Mouse (Mus musculus) liver, embryonic 14.5 days (tissue): ENCODE measurements around the gene Gmds. TPM values are rescaled to one million over a fixed set of nuclear protein-coding genes. Genes with fewer than 3 reads are reported as not detected.

Experiments used
- ATAC-seq: fragments of 200-750 bp; cut with Nextera tagmentation; 2 replicates; pipeline ENCODE4 v1.8.0; 2017; ENCODE audit warnings: moderate number of reproducible peaks, mild to moderate bottlenecking, moderate library complexity; ENCODE audit not compliant: insufficient read depth
- DNase-seq, 3 experiments: peaks; one replicate each; pipeline ENCODE4 v3.0.0-alpha.2; 2012 to 2013; ENCODE audit warnings: low read depth in 3 of 3, low spot score in 3 of 3
- H3K27ac ChIP-seq: fragments of 300-500 bp; sonication (generic); 2 replicates; pipeline ENCODE4 v1.5.1; 2014; ENCODE audit warnings: moderate library complexity, mild to moderate bottlenecking, control low read depth, inconsistent platforms
- H3K27me3 ChIP-seq: fragments of 300-500 bp; sonication (generic); 2 replicates; pipeline ENCODE4 v1.6.1; 2014; ENCODE audit warnings: mild to moderate bottlenecking, low read length, moderate library complexity; ENCODE audit not compliant: control insufficient read depth, insufficient read depth
- H3K36me3 ChIP-seq: fragments of 300-500 bp; sonication (generic); replicated peaks from 2 replicates; pipeline ENCODE4 v1.6.1; 2014; ENCODE audit warnings: low read depth; ENCODE audit not compliant: control insufficient read depth, insufficient read depth
- H3K4me1 ChIP-seq, 2 experiments: fragments of 200-500 bp in 1 of 2; fragments of 300-500 bp in 1 of 2; sonication (generic) in 1 of 2; replicated peaks; 2 replicates each; pipeline ENCODE4 v1.6.1; 2012 to 2014; ENCODE audit warnings: antibody characterized with exemption in 1 of 2, inconsistent platforms in 1 of 2, low read length in 1 of 2; ENCODE audit not compliant: control insufficient read depth in 2 of 2, insufficient read depth in 2 of 2
- H3K4me2 ChIP-seq: fragments of 300-500 bp; sonication (generic); 2 replicates; pipeline ENCODE4 v1.6.1; 2014; ENCODE audit warnings: low read depth, mild to moderate bottlenecking, control low read depth, moderate library complexity
- H3K4me3 ChIP-seq, 2 experiments: fragments of 200-500 bp in 1 of 2; fragments of 300-500 bp in 1 of 2; sonication (generic) in 1 of 2; 2 replicates each; pipeline ENCODE4 v1.5.1; 2012 to 2014; ENCODE audit warnings: low read depth in 2 of 2, low read length in 2 of 2, mild to moderate bottlenecking in 2 of 2, control low read depth in 1 of 2, inconsistent platforms in 1 of 2, moderate library complexity in 1 of 2; ENCODE audit not compliant: insufficient read depth in 1 of 2
- H3K9ac ChIP-seq: fragments of 300-500 bp; sonication (generic); replicated peaks from 2 replicates; pipeline ENCODE4 v1.6.1; 2014; ENCODE audit warnings: mild to moderate bottlenecking, control low read depth, moderate library complexity
- H3K9me3 ChIP-seq: fragments of 300-500 bp; sonication (generic); 2 replicates; pipeline ENCODE4 v1.6.1; 2016; ENCODE audit warnings: low read length, mixed read lengths; ENCODE audit not compliant: control insufficient read depth
- CTCF ChIP-seq: IDR thresholded peaks from 2 replicates; pipeline ENCODE4 v1.5.1; 2016; ENCODE audit warnings: antibody characterized with exemption, low read depth, control low read depth
- EP300 ChIP-seq: IDR thresholded peaks from 2 replicates; pipeline ENCODE4 v1.6.1; 2016; ENCODE audit warnings: antibody characterized with exemption, low read depth
- WGBS: fragments of 180-500 bp; shearing (Covaris S2); extraction: QIAGEN DNeasy Blood & Tissue Kit; methylation state at CpG from one replicate; pipeline ENCODE4 v1.1.7; 2014; ENCODE audit not compliant: insufficient replicate concordance; 5-methylcytosine and 5-hydroxymethylcytosine counted together
- polyA plus RNA-seq, 2 experiments: library from polyadenylated mRNA; depleted of rRNA in 1 of 2; stranded (reverse) in 1 of 2; unstranded in 1 of 2; fragments of >200 nt; fragmentation: Nextera tagmentation in 1 of 2; extraction: Ambion mirVana in 1 of 2; gene quantifications; 2 replicates each; pipeline versions ENCODE4 v1.2.1 to v1.2.3; 2012 to 2014

Gene Gmds
- polyA plus RNA-seq, 2 experiments = 3.7 to 7.4 TPM

DNA sequence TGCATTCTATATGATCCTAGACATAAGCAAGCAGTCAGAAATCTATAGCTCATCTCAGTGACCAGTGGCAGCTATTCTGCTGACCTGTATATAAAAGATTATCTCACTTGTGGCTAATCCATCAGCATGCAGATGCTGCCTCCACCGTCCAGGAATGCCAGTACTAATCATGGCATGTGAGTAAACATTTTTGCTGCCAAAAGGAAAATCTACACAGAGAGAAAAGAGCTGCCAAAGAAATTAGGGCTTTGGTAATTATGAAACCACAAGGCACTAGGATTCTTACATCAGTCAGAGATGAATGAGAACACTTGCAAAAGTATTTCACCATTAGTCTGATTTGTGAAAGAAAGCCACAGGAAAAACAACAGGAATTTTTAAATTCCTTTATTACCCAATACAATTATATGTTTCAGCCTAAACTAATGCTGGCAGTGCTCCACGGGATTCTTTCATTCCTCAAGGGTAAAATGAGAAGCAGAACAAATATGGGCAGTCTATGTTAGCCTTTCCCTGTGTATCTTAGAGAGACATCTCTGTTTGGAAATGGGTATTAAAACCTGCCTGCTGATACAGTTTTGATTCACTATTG lies 71.3 kb downstream of the Gmds start:
- no peak for DNase-seq
- 36% methylated on average over 2 of the region's 2 CpGs for WGBS

DNA sequence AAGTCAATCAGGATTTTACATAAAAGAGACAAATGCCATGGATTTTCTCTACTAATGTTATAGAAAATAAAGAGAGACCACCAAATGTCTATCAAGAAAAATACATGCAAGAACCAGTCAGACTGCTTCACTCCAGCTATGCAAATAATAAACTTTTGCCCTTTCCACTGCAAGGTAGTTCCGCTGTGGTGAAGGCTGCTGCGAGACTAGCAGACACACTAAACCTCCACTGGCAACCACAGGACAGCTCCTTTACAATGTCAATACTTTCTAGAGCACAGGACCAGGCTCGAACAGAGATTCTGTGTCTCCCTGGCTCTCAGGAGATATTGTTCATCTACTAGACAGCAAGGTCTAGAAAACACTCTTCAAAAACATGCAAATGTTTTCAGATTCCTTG lies 71.8 kb downstream of the Gmds start:
- 53% methylated on average over 3 of the region's 3 CpGs for WGBS
- Histone ChIP-seq H3K27ac (no peak overlapping the region), H3K36me3 (no peaks in the 10 kb centered on the region), H3K27me3 (no peaks in the 10 kb centered on the region), H3K9ac (no peak overlapping the region), H3K4me3 (no peak overlapping the region), H3K4me2 (no peak overlapping the region), H3K9me3 (no peaks in the 10 kb centered on the region), H3K4me1 (no peaks in the 10 kb centered on the region)
- DNase-seq (no peak), ATAC-seq (no peak)
- no peak for TF ChIP-seq CTCF

More for the DNA sequence above, 71.3 kb downstream of the Gmds start:
- Histone ChIP-seq H3K4me3 (no peak overlapping the region), H3K4me2 (no peak overlapping the region), H3K27me3 (no peaks in the 10 kb centered on the region), H3K9ac (no peak overlapping the region), H3K4me1 (no peaks in the 10 kb centered on the region), H3K9me3 (no peaks in the 10 kb centered on the region), H3K27ac (no peak overlapping the region), H3K36me3 (no peaks in the 10 kb centered on the region)
- TF ChIP-seq CTCF = no peak
- no peak for TF ChIP-seq EP300
- no peak for ATAC-seq

DNA sequence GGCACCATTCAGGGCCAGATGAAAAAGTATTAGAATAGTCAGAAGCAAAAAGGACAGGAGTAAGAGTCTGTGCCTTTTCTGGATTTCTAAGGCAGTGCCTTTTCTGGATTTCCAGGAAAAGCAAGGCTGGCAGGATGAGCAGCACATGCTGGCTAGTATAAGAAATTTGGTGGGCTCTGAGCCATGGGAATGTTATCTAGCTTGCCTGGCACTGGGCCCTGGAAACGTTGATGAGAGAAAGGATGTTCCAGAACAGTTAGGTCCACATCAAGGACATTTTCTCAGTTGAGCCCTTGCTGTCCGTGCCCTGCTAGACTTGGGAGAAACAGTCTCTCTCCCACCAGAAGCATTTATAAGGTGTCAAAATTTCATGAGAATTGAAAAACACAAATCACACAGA lies 82.4 kb downstream of the Gmds start:
- ATAC-seq = no peak
- Histone ChIP-seq H3K36me3 (no peaks in the 10 kb centered on the region), H3K27ac (no peak overlapping the region), H3K4me3 (no peak overlapping the region), H3K9me3 (no peaks in the 10 kb centered on the region), H3K4me2 (no peak overlapping the region), H3K4me1 (no peaks in the 10 kb centered on the region; a peak in 1 of 4 replicates), H3K27me3 (no peaks in the 10 kb centered on the region), H3K9ac (no peak overlapping the region)
- no peak for TF ChIP-seq EP300
- no peak for TF ChIP-seq CTCF
- DNase-seq = no peak
- WGBS = 47% methylated on average over 2 of the region's 2 CpGs

DNA sequence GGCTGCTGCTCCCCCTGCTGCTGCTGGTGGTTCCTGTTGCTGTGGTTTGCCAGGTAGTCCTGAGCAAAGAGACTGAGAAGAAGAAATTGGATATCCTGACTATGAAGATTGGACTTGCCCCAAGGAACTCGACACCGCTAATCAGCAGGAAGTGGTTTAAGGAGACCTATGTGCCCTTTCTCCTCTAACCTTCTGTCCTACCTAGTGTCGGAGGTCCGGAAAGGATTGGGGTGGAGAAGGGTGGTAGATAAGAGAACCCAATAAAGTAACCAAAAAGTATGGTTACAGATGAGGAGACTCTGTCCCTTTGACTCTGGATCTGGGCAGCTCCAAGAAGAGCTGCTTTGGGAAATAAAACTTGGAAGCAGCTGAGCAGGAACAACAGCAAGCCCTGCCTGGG lies 86.3 kb downstream of the Gmds start:
- no peak overlapping the region for H3K4me3 ChIP-seq
- H3K4me1 ChIP-seq = no peaks in the 10 kb centered on the region; a peak in 1 of 4 replicates
- H3K36me3 ChIP-seq = no peaks in the 10 kb centered on the region
- no peaks in the 10 kb centered on the region for H3K9me3 ChIP-seq
- H3K4me2 ChIP-seq = no peak overlapping the region
- H3K27ac ChIP-seq = no peak overlapping the region
- H3K9ac ChIP-seq = no peak overlapping the region
- ATAC-seq (no peak), DNase-seq (no peak)
- TF ChIP-seq EP300 (no peak), CTCF (no peak)
- 25% methylated on average over 4 of the region's 4 CpGs for WGBS
- no peaks in the 10 kb centered on the region for H3K27me3 ChIP-seq

DNA sequence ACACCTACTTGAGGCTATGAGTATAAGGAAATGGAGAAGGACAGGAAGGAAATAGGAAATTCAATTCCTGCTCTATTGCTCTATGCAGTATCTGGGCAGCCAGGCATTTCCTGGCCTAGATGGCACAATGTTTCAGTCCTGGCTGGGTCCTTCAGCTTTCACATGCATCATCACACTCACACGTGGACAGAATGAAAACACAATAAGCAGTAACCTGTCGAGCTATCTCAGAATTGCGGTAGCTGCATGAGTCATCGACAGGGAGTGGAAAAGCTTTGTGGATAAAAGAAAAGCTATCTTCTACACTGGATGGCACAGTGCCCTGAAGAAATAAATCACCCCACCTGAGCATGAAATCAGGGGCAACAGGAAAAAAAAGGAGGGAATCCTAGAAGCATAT lies 96.3 kb downstream of the Gmds start:
- Histone ChIP-seq H3K27ac (no peak overlapping the region), H3K4me3 (no peak overlapping the region), H3K4me2 (no peak overlapping the region), H3K4me1 (no peaks in the 10 kb centered on the region; a peak in 1 of 4 replicates), H3K36me3 (no peaks in the 10 kb centered on the region), H3K9ac (no peak overlapping the region), H3K9me3 (no peaks in the 10 kb centered on the region), H3K27me3 (no peaks in the 10 kb centered on the region)
- whole genome bisulfite sequencing = 45% methylated on average over 4 of the region's 4 CpGs
- TF ChIP-seq CTCF (no peak), EP300 (no peak)
- ATAC-seq = no peak
- DNase-seq = no peak
